Mouse (Mus musculus) bone marrow, adult 2 months (tissue): Measurements from ENCODE around the gene Gpc5. TPM values are rescaled to one million over a fixed set of nuclear protein-coding genes. Genes with fewer than 3 reads are reported as not detected.

Experiments
- H3K27ac ChIP-seq: fragments of 200-500 bp; 2 replicates; pipeline ENCODE4 v1.5.1; 2012; ENCODE audit warnings: low read depth, mild to moderate bottlenecking, control low read depth, inconsistent platforms, low read length; ENCODE audit not compliant: control insufficient read depth, poor library complexity, insufficient read depth
- H3K4me1 ChIP-seq: fragments of 200-500 bp; 2 replicates; pipeline ENCODE4 v1.6.1; 2011; ENCODE audit warnings: low read length; ENCODE audit not compliant: control insufficient read depth, insufficient read depth
- H3K4me3 ChIP-seq: fragments of 200-500 bp; replicated peaks from 2 replicates; pipeline ENCODE3; 2011; ENCODE audit warnings: mild to moderate bottlenecking, low read depth, low read length, control low read depth; ENCODE audit not compliant: control insufficient read depth
- CTCF ChIP-seq: fragments of 200-500 bp; IDR thresholded peaks from 2 replicates; pipeline ENCODE4 v1.5.1; 2011; ENCODE audit warnings: low read length, control low read depth; ENCODE audit not compliant: control insufficient read depth, insufficient read depth
- POLR2A ChIP-seq: fragments of 200-500 bp; IDR thresholded peaks from 2 replicates; pipeline ENCODE4 v1.6.1; 2011; ENCODE audit warnings: low read depth, mild to moderate bottlenecking, control low read depth, low read length, borderline replicate concordance; ENCODE audit not compliant: control insufficient read depth
- WGBS: fragments of 180-500 bp; shearing (Covaris S2); methylation state at CpG from one replicate; pipeline ENCODE4 v1.1.7; 2018; 5-methylcytosine and 5-hydroxymethylcytosine counted together
- polyA plus RNA-seq: library from polyadenylated mRNA; stranded (reverse); fragments of >200 nt; gene quantifications from 2 replicates; pipeline ENCODE4 v1.2.4, GENCODE M21; 2011; ENCODE audit warnings: low replicate concordance; ENCODE audit not compliant: missing spikeins, insufficient read depth, insufficient read length

Gene Gpc5
- polyA plus RNA-seq, 1 experiment, result not detected

DNA sequence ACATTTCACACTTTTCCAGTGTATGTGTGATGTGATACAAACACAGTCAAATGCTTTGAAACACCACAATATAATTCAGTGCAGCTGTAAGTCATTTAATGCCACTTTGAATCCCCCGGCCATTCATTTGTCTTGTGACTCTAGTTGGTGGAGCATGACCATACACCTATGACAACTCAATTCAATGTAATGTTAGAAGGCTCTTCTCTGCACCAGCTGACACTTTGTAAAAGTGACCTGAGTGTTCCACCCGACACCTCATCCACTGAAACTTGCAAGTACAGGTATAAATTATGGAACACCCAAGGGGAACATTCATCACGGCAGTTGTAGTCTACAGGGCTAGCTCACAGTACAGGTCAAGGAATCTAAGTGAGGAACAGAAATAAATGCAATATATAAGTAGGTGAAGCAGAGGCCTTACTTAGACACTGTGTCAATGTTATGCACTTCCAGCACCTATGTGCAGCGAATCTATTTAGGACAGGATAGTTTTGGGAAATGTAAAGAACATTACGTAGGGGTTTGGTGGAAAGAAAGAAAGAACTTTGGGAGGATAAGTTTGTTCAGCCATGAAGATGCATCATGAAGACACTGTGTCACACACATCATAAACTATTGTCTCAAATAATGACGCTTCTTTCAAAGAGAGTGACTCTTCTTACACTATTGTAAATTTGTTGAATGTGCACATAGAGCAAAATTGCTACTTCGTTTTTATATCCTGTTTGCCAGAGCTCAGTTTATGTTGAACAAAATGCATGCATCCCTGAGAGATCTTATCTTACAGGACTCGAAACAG, 1381.6 kb downstream of the Gpc5 start:
- H3K27ac ChIP-seq, result no peak overlapping the region
- WGBS, result 74% methylated on average over 8 of the region's 8 CpGs
- TF ChIP-seq POLR2A (no peak), CTCF (no peak)
- H3K4me3 ChIP-seq, result no peak overlapping the region
- no peaks in the 10 kb centered on the region for H3K4me1 ChIP-seq

GRCm38 (mm10) chr14:116494285-116494850, 1402.4 kb downstream of the Gpc5 start:
- H3K4me1 ChIP-seq, result no peaks in the 10 kb centered on the region
- TF ChIP-seq POLR2A, result no peak
- no peak for TF ChIP-seq CTCF
- H3K4me3 ChIP-seq, result no peak overlapping the region
- H3K27ac ChIP-seq, result no peak overlapping the region
- WGBS, result 15% methylated on average over 1 of the region's 1 CpGs

DNA sequence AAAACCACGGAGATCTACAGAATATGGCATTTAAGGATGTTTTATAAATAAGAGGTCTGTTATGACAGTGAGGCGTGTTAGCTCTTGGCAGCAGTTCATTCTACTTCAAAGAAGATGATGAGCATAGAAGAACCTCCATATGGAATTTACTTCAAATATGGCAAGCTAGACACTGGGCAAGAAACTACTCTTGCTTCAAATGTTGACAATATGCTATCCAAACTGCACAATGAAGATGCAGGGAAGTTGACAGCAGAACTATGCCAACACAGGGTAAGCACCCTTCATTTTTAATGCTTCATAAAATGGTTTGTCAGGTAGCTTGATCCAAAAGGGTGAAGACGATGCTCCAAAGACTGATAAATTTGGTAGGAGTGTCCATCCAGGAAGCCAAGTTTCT, 1446.2 kb downstream of the Gpc5 start:
- WGBS, result 69% methylated on average over 3 of the region's 3 CpGs
- TF ChIP-seq POLR2A (no peak), CTCF (no peak)
- Histone ChIP-seq H3K4me1 (no peaks in the 10 kb centered on the region), H3K27ac (no peak overlapping the region), H3K4me3 (no peak overlapping the region)

DNA sequence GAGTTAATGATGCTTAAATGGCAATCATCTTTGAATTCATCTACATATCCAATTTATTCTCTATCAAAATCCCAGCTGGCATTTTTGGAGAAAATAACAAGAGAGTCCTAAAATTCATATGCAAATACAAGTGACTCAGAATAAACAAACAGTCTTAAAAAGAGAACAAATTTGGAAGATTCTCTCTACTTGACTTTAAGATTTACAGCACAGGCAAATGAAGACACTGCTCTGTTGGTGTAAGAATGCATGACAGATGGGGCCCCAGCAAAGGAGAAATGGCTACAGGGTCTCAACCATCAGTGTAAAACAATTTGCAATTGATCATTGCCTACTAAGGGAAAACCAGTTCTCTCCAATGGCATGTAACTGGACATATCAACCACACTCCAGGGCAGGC, 1451.7 kb downstream of the Gpc5 start:
- H3K4me1 ChIP-seq, result no peaks in the 10 kb centered on the region
- no peak overlapping the region for H3K4me3 ChIP-seq
- H3K27ac ChIP-seq, result no peak overlapping the region
- no peak for TF ChIP-seq POLR2A

DNA sequence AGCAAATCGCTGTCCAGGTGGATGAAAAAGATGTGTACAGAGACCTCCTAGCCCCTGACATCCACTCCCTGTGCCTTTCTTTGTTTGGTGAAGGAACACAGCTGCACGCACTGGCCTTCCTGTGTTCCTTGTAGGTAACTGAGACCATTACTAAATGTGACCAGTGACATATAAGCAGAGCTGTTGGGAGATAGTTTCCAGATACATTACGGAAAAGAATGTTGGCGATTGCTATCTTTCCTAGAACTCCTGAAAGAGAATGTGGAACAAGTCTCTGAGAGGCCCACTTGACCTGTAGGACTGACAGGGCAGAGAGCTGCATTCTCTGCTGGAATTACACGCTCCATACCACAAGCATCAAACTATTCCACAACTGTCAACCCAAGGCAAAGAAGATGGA, 1459.4 kb downstream of the Gpc5 start:
- no peaks in the 10 kb centered on the region for H3K4me1 ChIP-seq
- TF ChIP-seq POLR2A, result no peak
- TF ChIP-seq CTCF, result no peak
- H3K27ac ChIP-seq, result no peak overlapping the region
- WGBS, result 72% methylated on average over 5 of the region's 5 CpGs
- no peak overlapping the region for H3K4me3 ChIP-seq

DNA sequence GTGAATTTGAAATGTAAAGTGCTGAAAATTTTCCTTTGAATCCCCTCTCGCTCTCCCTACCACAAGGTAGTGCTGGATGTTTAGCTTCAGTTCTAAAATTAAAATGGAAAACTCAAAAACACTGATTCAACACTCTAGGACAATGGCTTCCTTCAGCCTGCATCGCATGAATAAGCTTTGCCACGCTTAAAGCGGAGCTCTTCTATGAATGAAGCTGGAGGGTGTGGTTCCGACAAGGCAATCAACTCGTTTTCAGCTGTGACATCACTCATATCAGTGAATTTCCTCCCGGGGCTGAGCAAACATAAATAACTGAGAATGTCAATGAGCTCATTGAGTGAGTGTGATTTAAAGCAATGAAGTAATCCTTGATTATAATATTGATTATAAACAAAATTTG, 1461.3 kb downstream of the Gpc5 start:
- TF ChIP-seq CTCF (no peak), POLR2A (no peak)
- 55% methylated on average over 7 of the region's 7 CpGs for WGBS
- no peaks in the 10 kb centered on the region for H3K4me1 ChIP-seq
- no peak overlapping the region for H3K4me3 ChIP-seq
- H3K27ac ChIP-seq, result no peak overlapping the region

- H3K4me3 ChIP-seq, result no peak overlapping the region
- no peak overlapping the region for H3K27ac ChIP-seq
- H3K4me1 ChIP-seq, result no peaks in the 10 kb centered on the region
- TF ChIP-seq CTCF (no peak), POLR2A (no peak)
- 83% methylated on average over 9 of the region's 9 CpGs for WGBS
Measured at GRCm38 (mm10) chr14:116558141-116558800, 1466.3 kb downstream of the Gpc5 start.

DNA sequence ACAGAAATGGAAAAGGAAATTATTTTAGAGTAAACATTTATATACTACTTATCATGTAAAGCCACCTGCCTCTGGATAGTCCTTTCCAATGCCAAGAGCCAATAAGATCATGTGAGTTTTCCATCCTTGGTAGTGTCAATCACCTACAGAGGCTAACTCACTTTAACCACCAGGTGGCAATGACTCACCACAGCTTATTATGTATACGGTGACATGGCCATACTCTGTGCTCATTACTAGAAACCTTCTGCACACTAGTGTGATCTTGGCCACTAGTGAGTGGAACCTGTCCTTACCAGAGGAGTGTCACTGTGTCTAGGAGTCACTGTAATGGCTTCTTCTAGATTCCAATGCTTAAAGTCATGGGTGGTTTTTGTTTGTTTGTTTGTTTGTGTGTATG, 1468.0 kb downstream of the Gpc5 start:
- 30% methylated on average over 1 of the region's 1 CpGs for WGBS
- no peak for TF ChIP-seq POLR2A
- TF ChIP-seq CTCF, result no peak
- H3K27ac ChIP-seq, result no peak overlapping the region
- no peak overlapping the region for H3K4me3 ChIP-seq
- H3K4me1 ChIP-seq, result no peaks in the 10 kb centered on the region
